Mouse (Mus musculus) Patski (cell line): ENCODE measurements around the gene Smyd2. TPM values are rescaled to one million over a fixed set of nuclear protein-coding genes. Genes with fewer than 3 reads are reported as not detected.

Experiments used
- ATAC-seq: fragments of 100-300 bp; one replicate; pipeline ENCODE4 v1.8.0; 2021
- CTCF ChIA-PET: fragments of 350-600 bp; sonication (Branson Sonifier 250); formaldehyde crosslinking; loops from one replicate; lab custom pipeline; 2022; ENCODE audit warnings: inconsistent platforms; lab: Charles Lee
- POLR2A ChIA-PET: fragments of 350-600 bp; sonication (Branson Sonifier 250); formaldehyde crosslinking; loops from one replicate; lab custom pipeline; 2022; ENCODE audit warnings: antibody characterized with exemption, inconsistent platforms; lab: Charles Lee
- DNase-seq: peaks from one replicate; pipeline ENCODE4 v3.0.0-alpha.2; 2011; ENCODE audit warnings: low read depth, low spot score
- H3K27me3 ChIP-seq: fragments of 371-371 bp; one replicate; pipeline ENCODE4 v1.5.1; 2021
- CTCF ChIP-seq: fragments of 100-300 bp; IDR thresholded peaks from one replicate; pipeline ENCODE4 v1.5.1; 2021
- in situ Hi-C: fragments of 300-500 bp; cut with MboI; formaldehyde crosslinking; loops from 3 replicates; pipeline ENCODE4 v1.11.1; 2018; ENCODE audit warnings: low pct_unique_long_range_greater_than_20kb, mixed read lengths
- polyA plus RNA-seq: library from polyadenylated mRNA; unstranded; gene quantifications from one replicate; pipeline ENCODE4 v1.2.3, GENCODE M21; 2021

Gene Smyd2
- polyA plus RNA-seq, 1 experiment from 2014 or later = 113 TPM

GRCm38 (mm10) chr1:189867034-189867433, 55.1 kb downstream of the Smyd2 start:
- H3K27me3 ChIP-seq = no peaks in the 10 kb centered on the region
- no peak for ATAC-seq
- no peak for TF ChIP-seq CTCF
- no peak for DNase-seq
- in situ Hi-C loops = no loop called here
- POLR2A ChIA-PET = no interaction called here
- CTCF ChIA-PET = interaction anchor here (1.3 kb wide), 1 partner anchor 10 kb away, joined by 5 read pairs; no protein-coding TSS in a partner anchor

GRCm38 (mm10) chr1:189866621-189867020, 55.5 kb downstream of the Smyd2 start:
- ATAC-seq (no peak), DNase-seq (no peak)
- ChIA-PET POLR2A (no interaction called here), CTCF (interaction anchor here (1.3 kb wide), 1 partner anchor 11 kb away, joined by 5 read pairs; no protein-coding TSS in a partner anchor)
- no peaks in the 10 kb centered on the region for H3K27me3 ChIP-seq
- no peak for TF ChIP-seq CTCF
- in situ Hi-C loops = no loop called here

DNA sequence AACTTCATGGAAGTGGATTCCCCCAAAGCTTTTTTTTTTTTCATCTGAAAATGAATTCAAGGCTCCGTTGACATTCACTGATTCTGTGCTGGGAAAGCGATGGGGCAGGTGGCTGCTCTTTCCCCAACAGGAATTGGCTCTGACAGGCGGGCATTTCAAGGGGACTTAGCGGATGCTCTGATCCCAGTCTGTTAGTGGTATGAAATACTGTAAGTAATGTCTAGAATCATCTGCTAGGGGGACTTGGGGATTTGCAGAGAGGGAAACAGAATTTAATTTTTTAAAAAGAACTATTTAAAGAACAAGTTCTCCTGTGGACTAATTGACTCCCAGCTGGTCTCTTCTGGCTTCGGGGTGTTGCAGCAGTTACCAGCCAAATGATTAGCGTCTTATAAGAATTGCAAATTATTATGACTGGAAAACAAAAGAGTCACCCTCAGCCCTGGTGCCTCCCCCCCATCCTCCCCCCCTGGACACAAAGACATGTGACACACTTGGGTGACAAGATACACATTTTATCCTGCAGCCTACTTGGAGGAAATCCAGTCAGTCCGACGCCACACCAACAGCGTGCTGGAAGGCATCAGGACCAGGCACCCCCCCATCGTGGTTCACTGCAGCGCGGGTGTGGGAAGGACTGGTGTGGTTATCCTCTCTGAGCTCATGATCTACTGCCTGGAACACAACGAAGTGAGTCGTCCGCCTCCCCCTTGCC, 57.2 kb downstream of the Smyd2 start:
- no peak for TF ChIP-seq CTCF
- no peaks in the 10 kb centered on the region for H3K27me3 ChIP-seq
- ATAC-seq (no peak), DNase-seq (no peak)
- in situ Hi-C loops = no loop called here
- ChIA-PET CTCF (interaction anchor here (1.0 to 1.4 kb wide), 3 partner anchors 9 to 136 kb away, joined by 3 to 5 read pairs (median 3); no protein-coding TSS in a partner anchor), POLR2A (no interaction called here)

DNA sequence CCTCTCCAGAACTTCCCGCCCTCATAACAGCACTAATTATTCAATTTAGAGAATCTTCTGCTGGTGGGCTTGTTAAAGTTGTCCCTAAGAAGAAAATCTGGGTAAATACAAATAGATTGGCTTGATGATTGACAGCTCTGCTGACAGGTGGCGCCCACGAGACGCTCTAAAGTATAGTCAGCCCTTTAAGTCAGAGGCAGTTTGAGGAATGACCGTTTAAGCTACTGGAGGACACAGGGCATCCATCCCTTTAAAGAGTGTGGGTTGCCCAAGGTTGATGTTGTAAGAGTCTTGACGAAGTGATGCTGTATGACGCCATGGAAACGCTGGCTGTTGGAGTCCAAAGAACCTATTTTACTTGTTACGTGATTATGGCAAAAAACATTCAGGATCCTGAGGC, 57.9 kb downstream of the Smyd2 start:
- ChIA-PET CTCF (interaction anchor here (1.0 to 1.4 kb wide), 3 partner anchors 10 to 135 kb away, joined by 3 to 5 read pairs (median 3); no protein-coding TSS in a partner anchor), POLR2A (no interaction called here)
- no peak for TF ChIP-seq CTCF
- no peak for DNase-seq
- in situ Hi-C loops = no loop called here
- H3K27me3 ChIP-seq = no peaks in the 10 kb centered on the region
- no peak for ATAC-seq

- TF ChIP-seq CTCF = no peak
- in situ Hi-C loops = no loop called here
- ChIA-PET CTCF (interaction anchor here (1.4 kb wide), 1 partner anchor 10 kb away, joined by 5 read pairs; no protein-coding TSS in a partner anchor), POLR2A (no interaction called here)
- no peak for DNase-seq
- no peaks in the 10 kb centered on the region for H3K27me3 ChIP-seq
- no peak for ATAC-seq
These were observed 58.4 kb downstream of the Smyd2 start for GRCm38 (mm10) chr1:189863727-189864126.

DNA sequence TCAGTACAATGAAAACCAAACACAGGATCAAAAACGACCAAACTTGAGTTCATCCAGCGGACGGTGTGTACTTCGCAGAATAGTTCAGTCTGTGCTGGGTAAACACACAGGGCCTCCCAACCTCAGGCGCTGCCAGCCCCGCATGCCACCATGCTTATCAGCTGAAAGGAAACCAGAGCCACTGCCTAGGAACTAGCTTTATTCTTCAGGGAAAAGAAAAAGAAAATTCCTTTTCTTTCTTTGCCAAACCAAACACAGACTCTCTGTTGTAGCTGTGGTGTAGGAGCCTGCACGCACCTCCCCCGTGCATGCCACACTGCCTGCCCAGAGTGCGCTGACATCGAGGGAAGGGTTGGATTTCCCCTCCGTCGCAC, 61.2 kb downstream of the Smyd2 start:
- in situ Hi-C loops = no loop called here
- ChIA-PET POLR2A (no interaction called here), CTCF (no interaction called here)
- DNase-seq = no peak
- ATAC-seq = no peak
- H3K27me3 ChIP-seq = no peaks in the 10 kb centered on the region
- TF ChIP-seq CTCF = no peak

GRCm38 (mm10) chr1:189860112-189860941, 61.8 kb downstream of the Smyd2 start:
- ATAC-seq = peak; percentile 46
- in situ Hi-C loops = no loop called here

GRCm38 (mm10) chr1:189858377-189858776, 63.8 kb downstream of the Smyd2 start:
- no peaks in the 10 kb centered on the region for H3K27me3 ChIP-seq
- CTCF ChIA-PET = no interaction called here
- ATAC-seq (no peak), DNase-seq (no peak)
- in situ Hi-C loops = no loop called here
- TF ChIP-seq CTCF = no peak
- POLR2A ChIA-PET = interaction anchor here (1.3 kb wide), 1 partner anchor 17 kb away, joined by 3 read pairs; no protein-coding TSS in a partner anchor

More at GRCm38 (mm10) chr1:189860112-189860941, 61.8 kb downstream of the Smyd2 start:
- TF ChIP-seq CTCF = no peak
- POLR2A ChIA-PET = no interaction called here
- no peak for DNase-seq
- CTCF ChIA-PET = no interaction called here
- no peaks in the 10 kb centered on the region for H3K27me3 ChIP-seq

GRCm38 (mm10) chr1:189855739-189856138, 66.4 kb downstream of the Smyd2 start:
- POLR2A ChIA-PET = no interaction called here
- in situ Hi-C loops = no loop called here
- no peak for ATAC-seq
- no peak for DNase-seq
- no peak for TF ChIP-seq CTCF
- CTCF ChIA-PET = interaction anchor here (0.7 kb wide), 1 partner anchor 14 kb away, joined by 3 read pairs; no protein-coding TSS in a partner anchor
- no peaks in the 10 kb centered on the region for H3K27me3 ChIP-seq

GRCm38 (mm10) chr1:189854646-189855045, 67.5 kb downstream of the Smyd2 start:
- in situ Hi-C loops = no loop called here
- H3K27me3 ChIP-seq = no peaks in the 10 kb centered on the region
- ChIA-PET CTCF (no interaction called here), POLR2A (no interaction called here)
- no peak for DNase-seq
- no peak for ATAC-seq
- no peak for TF ChIP-seq CTCF
